Mouse (Mus musculus): ENCODE measurements around the gene 1500009L16Rik.

Gene 1500009L16Rik

GRCm38 (mm10) chr10:83760535-83760934, 37.9 kb downstream of the 1500009L16Rik start:
- DNase-seq (ENCODE audit: low spot score in 2 of 2), result no peak

- DNase-seq (ENCODE audit: low spot score in 2 of 2), result no peak
Observed at GRCm38 (mm10) chr10:83763891-83764290, 41.2 kb downstream of the 1500009L16Rik start.

- DNase-seq (ENCODE audit: low spot score in 2 of 2), result no peak
Observed at GRCm38 (mm10) chr10:83766882-83767281, 44.2 kb downstream of the 1500009L16Rik start.

GRCm38 (mm10) chr10:83776272-83776878, 53.7 kb downstream of the 1500009L16Rik start:
- peak; percentile 66 to 77 for DNase-seq (ENCODE audit: low spot score in 2 of 2)

- DNase-seq (ENCODE audit: low spot score in 2 of 2), result no peak
Observed at GRCm38 (mm10) chr10:83777253-83777652, 54.6 kb downstream of the 1500009L16Rik start.

GRCm38 (mm10) chr10:83781854-83782253, 59.2 kb downstream of the 1500009L16Rik start:
- no peak for DNase-seq (ENCODE audit: low spot score in 2 of 2)

- DNase-seq (ENCODE audit: low spot score in 2 of 2), result no peak
Observed at GRCm38 (mm10) chr10:83782371-83783120, 59.9 kb downstream of the 1500009L16Rik start.

- peak in 1 of 2 experiments; percentile 31 for DNase-seq (ENCODE audit: low spot score in 2 of 2)
Observed at GRCm38 (mm10) chr10:83785003-83785402, 62.3 kb downstream of the 1500009L16Rik start.

GRCm38 (mm10) chr10:83785627-83786392, 63.1 kb downstream of the 1500009L16Rik start:
- no peak for DNase-seq (ENCODE audit: low spot score in 2 of 2)

- no peak for DNase-seq (ENCODE audit: low spot score in 2 of 2)
Observed at GRCm38 (mm10) chr10:83795088-83795487, 72.4 kb downstream of the 1500009L16Rik start.

GRCm38 (mm10) chr10:83795500-83795899, 72.8 kb downstream of the 1500009L16Rik start:
- no peak for DNase-seq (ENCODE audit: low spot score in 2 of 2)

- DNase-seq (ENCODE audit: low spot score in 2 of 2), result no peak
Observed at GRCm38 (mm10) chr10:83804021-83804420, 81.4 kb downstream of the 1500009L16Rik start.

- no peak for DNase-seq (ENCODE audit: low spot score in 2 of 2)
Observed at GRCm38 (mm10) chr10:83805201-83805718, 82.6 kb downstream of the 1500009L16Rik start.

GRCm38 (mm10) chr10:83807251-83807650, 84.6 kb downstream of the 1500009L16Rik start:
- no peak for DNase-seq (ENCODE audit: low spot score in 2 of 2)

Data from frontal cortex, postnatal 36 days (tissue).